Mouse (Mus musculus) 3134 (cell line): ENCODE data around the gene Nr2f2.

Experiments
- DNase-seq: peaks from one replicate; pipeline ENCODE4 v3.0.0-alpha.2; 2011; ENCODE audit warnings: low spot score; ENCODE audit not compliant: insufficient read length; ENCODE audit errors: extremely low read depth

The Nr2f2 gene

DNA sequence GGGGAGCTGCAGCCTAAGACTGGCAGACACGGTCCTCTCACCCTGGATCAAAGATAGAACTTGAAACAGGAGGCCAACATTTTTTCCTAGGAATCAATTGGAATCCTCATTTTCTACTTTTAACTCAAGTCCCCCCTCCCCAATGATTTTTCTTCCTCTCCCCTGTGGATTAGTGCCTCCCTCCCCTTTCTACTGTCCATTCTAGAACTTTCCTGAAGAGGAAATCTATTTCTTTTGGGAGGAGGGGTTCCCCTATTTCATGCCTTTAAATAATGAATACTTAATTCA lies 217 bp upstream of the Nr2f2 start:
- no peak for DNase-seq

- peak; percentile 74 for DNase-seq
Measured at GRCm38 (mm10) chr7:70365401-70365811, 1.1 kb downstream of the Nr2f2 start.

DNA sequence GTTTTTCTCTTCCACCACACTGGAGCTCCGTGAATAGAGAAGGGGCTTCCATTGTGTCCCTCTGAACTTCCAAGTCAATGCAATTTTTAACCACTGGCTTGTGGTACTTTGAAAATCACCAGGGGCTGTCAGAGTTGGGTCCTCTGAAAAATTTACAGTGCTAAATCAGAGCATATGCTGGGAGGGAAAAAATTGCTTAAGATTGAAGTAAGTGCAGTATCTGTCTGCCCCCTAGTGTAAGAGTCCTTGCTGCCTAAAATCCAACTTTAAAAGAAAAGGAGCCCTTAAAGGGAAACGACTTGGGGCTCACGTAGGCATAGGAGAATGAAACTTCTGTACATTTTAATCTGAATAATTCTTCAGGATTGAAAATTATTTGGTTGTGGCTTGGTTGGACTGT lies 1.7 kb downstream of the Nr2f2 start:
- DNase-seq = peak; percentile 61

GRCm38 (mm10) chr7:70363351-70363750 lies 3.2 kb downstream of the Nr2f2 start:
- DNase-seq = no peak

DNA sequence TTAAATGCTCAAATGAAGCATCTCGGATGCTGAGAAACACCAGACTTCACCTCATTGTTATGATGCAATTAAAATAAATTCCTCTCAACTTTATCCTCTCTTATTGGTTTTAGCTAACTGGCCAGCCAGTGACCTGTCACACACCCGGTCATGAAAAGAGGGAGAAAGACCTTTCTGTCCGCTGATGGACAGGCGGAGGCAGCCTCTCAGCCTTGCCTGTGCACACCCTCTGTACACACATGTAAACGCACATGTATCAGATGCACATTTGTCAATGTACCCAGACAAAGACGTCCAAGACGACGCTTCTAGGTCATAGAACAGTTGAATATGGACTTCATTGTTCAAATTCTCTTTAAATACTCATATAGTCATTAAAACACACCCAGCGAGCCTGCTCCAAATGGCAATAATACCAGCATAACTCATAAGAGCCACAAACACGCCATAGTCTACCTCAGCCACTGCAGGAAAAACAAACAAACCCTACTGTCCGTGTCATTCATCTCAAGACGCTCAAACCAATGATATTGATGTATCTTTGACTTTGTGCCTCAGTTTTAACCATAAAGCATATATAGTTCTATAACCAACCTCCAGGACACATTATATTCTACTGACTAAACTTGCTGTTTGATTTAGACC lies 3.9 kb downstream of the Nr2f2 start:
- DNase-seq = peak; percentile 38

DNA sequence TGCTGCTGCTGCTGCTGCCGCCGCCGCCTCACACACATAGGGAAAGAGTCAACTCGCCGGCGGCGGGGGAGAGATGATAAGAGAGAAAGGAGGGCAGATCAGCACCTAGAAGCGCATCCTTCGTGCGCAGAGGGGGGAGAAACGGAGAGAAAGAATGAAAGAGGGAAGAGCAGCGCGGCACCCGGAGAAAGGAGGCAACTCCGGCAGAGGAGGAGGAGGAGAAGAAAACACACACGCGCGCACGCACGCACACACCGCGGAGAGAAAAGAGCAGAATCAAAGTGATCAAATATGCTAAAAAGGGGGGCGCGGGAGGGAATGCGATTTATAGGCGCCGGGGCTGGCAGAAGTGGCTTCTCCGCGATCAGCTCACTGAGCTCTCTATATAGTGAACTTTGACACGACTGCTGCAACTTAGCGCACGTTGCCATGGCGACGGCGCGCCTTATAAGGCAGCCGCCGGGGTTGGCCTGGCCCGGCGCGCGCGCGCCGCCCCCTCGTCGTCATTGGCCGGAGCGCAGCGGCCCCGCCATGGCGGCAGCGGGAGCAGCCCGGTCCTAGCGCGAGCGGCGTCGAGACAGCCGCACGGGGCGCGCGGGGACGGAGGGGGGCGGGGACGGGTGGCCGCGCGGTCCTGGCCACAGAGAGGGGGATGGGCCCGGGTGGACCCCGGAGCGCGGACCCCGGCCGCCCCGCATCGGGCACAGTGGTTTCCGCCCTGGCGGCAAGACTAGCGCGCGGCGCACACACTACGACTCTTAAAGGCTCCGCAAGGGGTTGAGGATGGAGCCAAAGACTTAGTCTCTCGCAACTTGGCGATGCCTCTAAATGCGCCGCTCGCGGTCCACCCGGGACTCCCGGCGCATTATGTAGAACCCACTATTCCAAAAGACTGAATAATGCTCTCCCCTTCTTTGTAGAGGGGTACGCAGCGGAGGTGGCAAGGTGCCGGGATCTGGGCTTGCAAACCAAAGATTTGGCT lies 4.9 kb downstream of the Nr2f2 start:
- peak; percentile 96 for DNase-seq

DNA sequence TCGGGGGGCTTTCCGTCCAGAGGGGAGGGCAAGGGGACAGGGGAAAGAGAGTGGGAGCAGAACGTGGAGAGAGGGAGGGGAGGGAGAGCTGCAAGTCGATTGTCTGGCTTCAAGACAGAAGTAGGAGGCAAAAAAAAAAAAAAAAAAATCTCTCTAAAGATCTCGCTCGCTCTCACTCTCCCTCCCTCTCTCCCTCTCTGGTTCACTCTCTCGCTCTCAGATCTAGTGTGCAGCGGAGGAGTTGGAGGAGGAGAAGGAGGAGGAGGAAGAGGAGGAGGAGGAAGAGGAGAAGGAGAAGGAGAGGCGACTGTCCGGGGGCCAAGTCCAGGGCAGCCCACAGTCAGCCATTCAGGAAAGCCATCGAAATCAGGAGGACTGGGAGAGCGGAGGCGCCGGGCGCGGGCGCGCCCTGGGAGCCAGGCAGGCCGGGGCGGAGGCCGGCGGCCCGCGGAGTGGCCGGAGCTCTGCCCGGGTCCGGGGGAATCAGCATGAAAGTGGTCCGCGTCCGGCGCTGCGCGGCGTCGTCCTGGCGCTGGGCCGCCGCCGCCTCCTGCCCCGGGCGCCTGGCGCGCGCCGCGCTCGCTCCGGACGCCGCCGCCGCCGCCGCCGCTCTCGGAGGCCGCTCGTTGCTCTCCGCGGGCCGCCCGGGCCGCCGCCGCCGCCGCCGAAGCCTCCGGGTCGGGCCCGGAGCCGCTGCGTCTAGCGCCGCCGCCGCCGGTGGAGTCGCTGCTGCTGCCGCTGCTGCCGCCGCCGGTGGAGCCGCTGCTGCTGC lies 5.7 kb downstream of the Nr2f2 start:
- peak; percentile 71 for DNase-seq

GRCm38 (mm10) chr7:70359791-70360581 lies 6.5 kb downstream of the Nr2f2 start:
- DNase-seq = peak; percentile 76

DNA sequence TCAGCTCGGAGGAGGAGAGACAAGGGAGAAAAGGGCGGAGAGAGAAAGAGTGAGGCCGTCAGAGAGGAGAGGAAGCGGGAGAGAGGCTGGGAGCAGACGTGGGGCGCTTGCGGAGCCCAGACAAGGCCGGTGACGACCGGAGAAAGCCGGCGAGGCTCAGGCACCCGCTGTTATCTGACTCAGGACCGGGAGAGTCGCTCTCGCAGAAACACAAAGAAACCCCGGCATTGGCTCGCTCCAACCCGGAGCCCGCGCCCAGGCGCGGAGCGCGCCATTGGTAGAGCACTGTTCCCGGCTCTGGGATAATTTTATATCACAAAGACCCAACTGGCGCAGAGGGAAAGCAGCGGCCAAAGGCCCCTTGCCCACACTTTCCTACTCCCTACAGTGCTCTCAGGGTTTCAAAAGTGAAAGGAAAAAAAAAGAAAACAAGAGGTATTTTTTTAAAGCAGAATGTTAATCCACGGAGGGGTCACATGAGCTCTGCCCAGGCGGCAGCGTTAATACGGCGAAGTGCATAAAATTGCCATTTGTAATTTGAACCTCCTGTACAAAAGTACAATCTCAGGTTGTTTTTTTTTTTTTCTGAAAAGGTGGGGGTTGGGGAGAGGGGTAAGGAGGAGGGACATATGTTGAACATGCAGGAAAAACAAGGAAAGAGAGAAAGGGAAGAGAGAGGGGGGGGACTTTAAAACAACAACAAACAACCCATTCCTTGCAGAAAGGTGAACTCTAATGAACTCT lies 7.5 kb downstream of the Nr2f2 start:
- DNase-seq = peak; percentile 80

DNA sequence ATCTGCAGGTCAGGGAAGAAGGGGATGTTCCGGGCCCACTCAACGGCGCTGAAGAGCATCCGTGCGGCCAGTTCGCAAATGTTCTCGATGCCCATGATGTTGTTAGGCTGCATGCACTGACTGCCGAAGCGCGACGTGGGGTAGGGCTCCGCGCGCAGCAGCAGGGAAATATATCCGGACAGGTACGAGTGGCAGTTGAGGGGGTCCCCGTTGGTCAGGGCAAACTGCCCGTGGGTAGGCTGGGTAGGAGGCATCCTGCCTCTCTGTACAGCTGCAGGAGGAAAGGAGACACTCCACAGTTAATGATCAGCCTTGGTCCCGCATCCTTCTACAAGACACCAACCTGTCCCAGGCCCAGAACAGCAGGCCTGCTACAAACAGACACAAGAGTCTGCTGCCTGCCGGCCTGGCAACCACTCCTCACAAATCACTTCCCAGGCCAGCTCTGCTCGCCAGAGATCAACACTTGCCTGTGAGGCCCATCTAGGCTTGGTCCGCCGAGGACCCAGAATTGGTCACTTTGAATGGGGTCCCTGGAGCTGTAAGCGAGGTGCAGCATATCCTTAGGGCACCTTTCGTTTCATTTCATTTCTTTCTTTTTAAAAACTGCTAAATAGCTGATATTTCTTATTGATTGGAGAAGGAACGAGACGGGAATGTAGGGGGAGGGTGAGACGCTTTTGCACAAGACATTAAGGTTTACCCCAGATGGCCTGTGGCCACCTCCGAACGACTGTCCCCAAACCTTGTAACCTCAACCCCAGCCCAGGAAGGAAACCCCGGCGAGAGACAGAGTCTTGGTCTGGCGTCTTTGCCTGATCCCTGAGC lies 8.3 kb downstream of the Nr2f2 start:
- peak; percentile 48 for DNase-seq

GRCm38 (mm10) chr7:70357516-70358019 lies 9.0 kb downstream of the Nr2f2 start:
- DNase-seq = no peak

DNA sequence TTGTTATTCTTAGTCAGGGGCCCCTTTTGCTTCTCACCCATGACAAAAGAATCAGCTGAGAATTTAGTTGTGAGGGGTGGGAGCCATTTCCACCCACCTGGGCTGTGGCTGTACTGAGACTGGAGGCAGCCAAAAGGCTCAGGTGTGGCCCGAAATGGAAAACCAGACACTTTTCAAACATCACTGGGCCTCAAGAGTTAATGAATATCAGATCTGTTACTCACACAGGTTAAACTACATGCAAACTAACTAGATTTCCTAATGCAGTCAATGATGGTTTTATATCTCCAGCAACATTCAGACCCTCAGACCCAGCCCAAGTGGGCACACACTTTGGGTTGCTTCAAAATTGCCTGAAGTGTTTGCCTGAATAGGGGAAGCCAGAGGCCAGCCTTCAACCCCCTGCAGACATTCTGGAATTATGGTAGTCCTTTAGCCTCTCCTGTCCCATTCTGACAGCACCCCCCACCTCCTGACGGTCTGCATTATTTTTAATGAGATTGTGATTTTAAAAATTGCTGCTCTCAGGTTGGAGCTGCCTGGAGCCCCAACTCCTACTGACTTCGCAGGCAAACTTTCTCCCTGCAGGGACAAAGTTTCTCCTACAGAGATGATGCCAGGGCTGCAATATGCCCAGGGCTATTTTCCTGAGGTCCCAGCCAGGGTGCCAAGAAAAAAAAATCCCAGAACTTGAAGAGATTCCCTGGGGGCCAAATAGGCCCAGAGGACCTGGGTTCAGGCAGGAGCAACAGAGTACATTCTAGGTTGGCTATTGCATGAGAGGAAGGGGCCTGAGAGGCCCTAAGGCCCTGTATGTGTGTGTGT lies 9.6 kb downstream of the Nr2f2 start:
- DNase-seq = no peak

DNA sequence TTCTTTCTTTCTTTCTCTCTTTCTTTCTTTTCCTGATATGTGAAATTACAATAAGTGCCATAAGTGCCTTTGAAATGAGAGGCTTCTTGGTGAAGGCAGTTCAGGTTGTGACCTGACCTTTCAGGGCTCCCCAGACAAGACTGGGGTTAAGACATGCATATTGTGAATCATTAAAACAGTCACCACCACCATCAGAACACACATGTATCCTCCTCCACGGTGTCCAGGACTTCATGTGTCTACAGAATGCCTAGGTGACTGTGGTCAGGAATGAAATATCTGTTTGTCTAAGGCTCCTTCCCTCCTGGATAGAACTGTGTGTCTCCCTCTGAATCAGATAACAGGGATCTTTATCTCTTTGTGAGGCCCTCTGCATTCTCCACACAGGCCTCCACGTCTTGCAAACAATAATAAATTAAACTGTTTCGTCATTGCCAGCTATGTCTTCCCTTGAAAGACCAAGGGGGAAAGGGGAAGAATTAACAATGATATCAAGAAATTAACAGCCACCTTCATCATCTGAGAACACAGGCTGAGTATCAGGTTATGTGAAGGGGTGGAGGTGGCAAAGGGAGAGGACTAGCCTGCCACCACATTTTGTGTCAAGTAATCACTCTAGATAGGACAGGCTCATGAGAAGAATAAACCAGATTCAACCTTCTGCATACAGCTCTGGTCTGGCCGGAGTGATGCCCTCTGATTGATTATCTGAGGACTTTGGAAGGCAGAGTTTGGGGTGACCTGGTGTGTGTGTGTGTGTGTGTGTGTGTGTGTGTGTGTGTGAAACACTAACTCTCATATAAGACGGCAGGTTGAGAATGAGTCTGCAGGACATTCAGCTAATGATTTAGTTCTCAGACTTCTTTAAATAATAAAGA lies 10.6 kb downstream of the Nr2f2 start:
- no peak for DNase-seq

DNA sequence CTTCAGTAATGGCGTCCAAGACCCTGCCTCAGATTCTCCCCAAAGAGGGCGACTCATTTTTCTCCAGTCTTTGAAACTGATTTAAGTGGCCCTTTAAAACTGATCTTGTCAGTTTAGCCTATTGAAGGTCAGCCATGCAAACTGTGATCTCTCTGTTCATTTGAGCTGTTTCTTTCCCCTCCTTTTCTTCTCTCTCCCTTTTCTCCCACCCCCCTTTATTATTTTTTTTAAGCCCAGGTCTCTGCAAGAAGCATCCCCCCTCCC lies 11.2 kb downstream of the Nr2f2 start:
- no peak for DNase-seq

GRCm38 (mm10) chr7:70354606-70355356 lies 11.8 kb downstream of the Nr2f2 start:
- DNase-seq = no peak

- no peak for DNase-seq
Measured at GRCm38 (mm10) chr7:70353151-70353550, 13.4 kb downstream of the Nr2f2 start.

GRCm38 (mm10) chr7:70352617-70353016 lies 13.9 kb downstream of the Nr2f2 start:
- no peak for DNase-seq
